Mouse (Mus musculus): ENCODE results near the gene Trim66. TPM values are rescaled to one million over a fixed set of nuclear protein-coding genes. Genes with fewer than 3 reads are reported as not detected.
A peak's percentile ranks its signal among the peaks of the same experiment; 100 is the strongest.

The Trim66 gene
- polyA plus RNA-seq, 1 experiment from 2014 or later, result 0.05 TPM

- Histone ChIP-seq H3K36me3 (peaks cover 52% of the 10 kb centered on the region), H3K27ac (no peak overlapping the region), H3K4me1 (0 out of 2 replicates have a peak, but pooled peaks cover 7% of the 10 kb centered on the region), H3K4me2 (replicated peaks) (no peak overlapping the region), H3K27me3 (replicated peaks) (no peaks in the 10 kb centered on the region), H3K9ac (no peak overlapping the region), H3K9me3 (no peaks in the 10 kb centered on the region), H3K4me3 (no peak overlapping the region)
- WGBS, result 86% methylated on average over 3 of the region's 3 CpGs
- no peak for ATAC-seq (ENCODE audit: low FRiP score, low read depth)
Measured at GRCm38 (mm10) chr7:109532691-109533090, 24.8 kb upstream of the Trim66 start.

- Histone ChIP-seq H3K27me3 (replicated peaks) (no peaks in the 10 kb centered on the region), H3K4me2 (replicated peaks) (no peak overlapping the region), H3K4me1 (0 out of 2 replicates have a peak, but pooled peaks cover 2% of the 10 kb centered on the region), H3K4me3 (no peak overlapping the region), H3K9me3 (no peaks in the 10 kb centered on the region), H3K27ac (no peak overlapping the region), H3K9ac (no peak overlapping the region), H3K36me3 (peaks cover 54% of the 10 kb centered on the region)
- 85% methylated on average over 5 of the region's 5 CpGs for WGBS
- no peak for ATAC-seq (ENCODE audit: low FRiP score, low read depth)
Measured at GRCm38 (mm10) chr7:109531501-109531900, 23.6 kb upstream of the Trim66 start.

- no peaks in the 10 kb centered on the region for H3K27me3 ChIP-seq (replicated peaks)
- H3K36me3 ChIP-seq, result peaks cover 60% of the 10 kb centered on the region
- no peak overlapping the region for H3K9ac ChIP-seq
- no peaks in the 10 kb centered on the region for H3K9me3 ChIP-seq
- no peak overlapping the region for H3K4me3 ChIP-seq
- no peak for ATAC-seq (ENCODE audit: low FRiP score, low read depth)
- WGBS, result 84% methylated on average over 2 of the region's 2 CpGs
- H3K27ac ChIP-seq, result no peak overlapping the region
- H3K4me1 ChIP-seq, result no peaks in the 10 kb centered on the region
- no peak overlapping the region for H3K4me2 ChIP-seq (replicated peaks)
Measured at GRCm38 (mm10) chr7:109529741-109530140, 21.8 kb upstream of the Trim66 start.

GRCm38 (mm10) chr7:109528356-109528755, 20.4 kb upstream of the Trim66 start:
- no peak overlapping the region for H3K27ac ChIP-seq

GRCm38 (mm10) chr7:109527536-109527935, 19.6 kb upstream of the Trim66 start:
- Histone ChIP-seq H3K27ac (no peak overlapping the region), H3K9ac (no peak overlapping the region), H3K4me3 (no peak overlapping the region), H3K9me3 (no peaks in the 10 kb centered on the region), H3K4me1 (no peaks in the 10 kb centered on the region), H3K4me2 (replicated peaks) (no peak overlapping the region), H3K27me3 (replicated peaks) (no peaks in the 10 kb centered on the region), H3K36me3 (peaks cover 76% of the 10 kb centered on the region)
- ATAC-seq (ENCODE audit: low FRiP score, low read depth), result no peak
- WGBS, result 78% methylated on average over 3 of the region's 3 CpGs

More at GRCm38 (mm10) chr7:109528356-109528755, 20.4 kb upstream of the Trim66 start:
- no peaks in the 10 kb centered on the region for H3K4me1 ChIP-seq
- peak; percentile 80 for ATAC-seq (ENCODE audit: low FRiP score, low read depth)
- H3K36me3 ChIP-seq, result peaks cover 67% of the 10 kb centered on the region
- H3K9me3 ChIP-seq, result no peaks in the 10 kb centered on the region
- WGBS, result 16% methylated on average over 3 of the region's 3 CpGs
- H3K27me3 ChIP-seq (replicated peaks), result no peaks in the 10 kb centered on the region
- H3K9ac ChIP-seq, result no peak overlapping the region
- no peak overlapping the region for H3K4me2 ChIP-seq (replicated peaks)
- H3K4me3 ChIP-seq, result no peak overlapping the region

DNA sequence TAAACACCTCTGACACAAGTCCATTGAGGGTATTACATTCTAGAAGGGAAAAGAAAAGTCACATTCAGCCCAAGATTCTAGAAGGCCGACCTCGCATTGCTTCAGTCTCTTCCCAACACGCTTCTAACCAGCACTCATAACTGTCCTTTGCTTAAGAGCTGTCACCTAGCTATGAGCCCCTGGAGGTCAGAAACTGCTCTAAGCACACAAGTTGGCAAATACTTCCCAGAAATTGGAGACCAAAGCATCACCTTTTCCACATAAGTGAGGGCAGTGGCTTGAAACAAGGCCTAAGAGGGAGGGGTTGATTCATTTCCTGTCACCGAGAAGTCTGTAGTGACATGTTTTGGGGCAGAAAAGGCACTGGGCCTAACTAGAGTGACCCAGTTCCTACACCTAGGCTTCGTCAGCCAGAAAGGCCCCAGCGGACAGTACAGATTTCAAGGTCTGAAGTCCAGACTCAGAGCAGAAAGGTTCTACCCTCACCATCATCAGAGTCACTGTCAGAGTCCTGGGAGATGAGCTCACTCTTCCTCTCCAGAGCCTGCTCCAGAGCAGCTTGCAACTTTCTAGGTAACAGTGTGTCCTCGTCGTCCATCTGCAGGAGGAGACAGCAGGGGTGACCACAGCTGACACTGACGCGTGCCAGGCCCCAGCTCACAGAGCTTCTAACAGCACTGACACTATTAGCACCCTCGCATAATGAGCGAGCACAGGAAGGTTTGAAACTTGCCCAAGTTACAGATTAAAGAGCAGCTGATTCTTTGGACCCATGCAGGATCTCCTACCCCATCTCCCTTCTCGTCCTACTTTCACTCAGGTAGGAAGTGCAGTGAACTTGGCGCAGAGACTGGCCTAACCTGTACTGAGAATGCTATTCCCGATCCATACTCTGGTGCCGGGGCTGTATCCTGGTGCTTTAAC, 18.1 kb upstream of the Trim66 start:
- peaks cover 75% of the 10 kb centered on the region for H3K36me3 ChIP-seq

GRCm38 (mm10) chr7:109524763-109525162, 16.8 kb upstream of the Trim66 start:
- no peaks in the 10 kb centered on the region for H3K9me3 ChIP-seq
- H3K27me3 ChIP-seq (replicated peaks), result no peaks in the 10 kb centered on the region
- H3K9ac ChIP-seq, result no peak overlapping the region
- H3K36me3 ChIP-seq, result peaks cover 65% of the 10 kb centered on the region
- no peak for ATAC-seq (ENCODE audit: low FRiP score, low read depth)
- WGBS, result 90% methylated on average over 3 of the region's 3 CpGs
- H3K4me2 ChIP-seq (replicated peaks), result no peak overlapping the region
- no peak overlapping the region for H3K27ac ChIP-seq
- peaks cover 16% of the 10 kb centered on the region for H3K4me1 ChIP-seq
- no peak overlapping the region for H3K4me3 ChIP-seq

More for the DNA sequence above, 18.1 kb upstream of the Trim66 start:
- peaks cover 3% of the 10 kb centered on the region for H3K4me1 ChIP-seq
- H3K9me3 ChIP-seq, result no peaks in the 10 kb centered on the region
- ATAC-seq (ENCODE audit: low FRiP score, low read depth), result no peak
- no peak overlapping the region for H3K4me2 ChIP-seq (replicated peaks)
- no peak overlapping the region for H3K9ac ChIP-seq
- no peak overlapping the region for H3K27ac ChIP-seq
- H3K27me3 ChIP-seq (replicated peaks), result no peaks in the 10 kb centered on the region
- H3K4me3 ChIP-seq, result no peak overlapping the region
- WGBS, result 82% methylated on average over 16 of the region's 16 CpGs

DNA sequence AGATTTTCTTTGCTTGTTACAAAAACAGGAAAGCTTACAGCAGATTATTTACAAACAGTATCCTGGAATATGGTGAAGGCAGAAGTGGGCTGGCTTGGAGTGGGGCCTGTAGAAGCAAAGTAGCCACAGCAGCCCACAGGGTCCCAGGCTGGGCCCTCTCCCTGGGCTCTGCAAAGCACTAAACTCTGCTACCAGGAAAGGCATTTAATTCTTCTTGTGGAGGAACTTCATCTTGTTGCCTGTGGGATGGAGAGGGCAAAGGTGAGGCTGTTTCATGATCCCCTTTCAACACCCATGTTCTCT, 16.5 kb upstream of the Trim66 start:
- Histone ChIP-seq H3K27me3 (replicated peaks) (no peaks in the 10 kb centered on the region), H3K4me1 (peaks cover 16% of the 10 kb centered on the region), H3K4me3 (no peak overlapping the region), H3K4me2 (replicated peaks) (no peak overlapping the region), H3K9me3 (no peaks in the 10 kb centered on the region), H3K36me3 (peaks cover 62% of the 10 kb centered on the region), H3K9ac (no peak overlapping the region), H3K27ac (no peak overlapping the region)
- no peak for ATAC-seq (ENCODE audit: low FRiP score, low read depth)

DNA sequence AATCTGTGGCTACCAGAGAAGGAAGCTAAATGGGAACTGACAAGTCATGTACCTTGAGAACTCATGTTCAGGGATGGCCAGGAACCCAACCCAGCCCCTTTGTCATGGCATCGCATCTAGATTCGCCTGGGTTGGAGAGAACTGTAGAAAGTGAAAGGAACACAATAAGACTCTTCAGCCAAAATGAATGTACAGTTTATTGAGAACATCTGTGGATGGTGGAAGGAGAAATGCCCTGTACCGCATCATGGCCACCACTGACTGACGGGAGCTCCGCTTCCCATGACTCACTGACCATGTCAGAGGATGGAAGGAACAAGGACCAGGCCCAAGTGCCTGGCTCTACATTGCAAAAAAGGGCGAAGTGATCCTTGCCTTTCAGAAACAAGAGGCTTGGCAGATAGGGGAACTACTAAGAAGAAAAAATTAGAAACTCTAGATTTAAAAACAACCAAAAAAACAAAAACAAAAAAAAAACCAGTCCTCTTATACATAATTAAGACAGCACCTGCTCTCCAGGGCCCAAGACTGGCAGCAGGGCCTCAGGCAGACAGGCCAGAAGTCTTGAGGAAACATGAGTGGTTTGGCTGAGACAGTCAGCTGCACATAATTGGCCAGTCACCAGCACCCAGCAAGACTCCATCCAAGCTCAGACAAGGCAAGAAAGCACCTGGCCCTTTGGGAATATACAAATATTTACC, 16.0 kb upstream of the Trim66 start:
- no peaks in the 10 kb centered on the region for H3K27me3 ChIP-seq (replicated peaks)
- no peaks in the 10 kb centered on the region for H3K9me3 ChIP-seq
- peaks cover 16% of the 10 kb centered on the region for H3K4me1 ChIP-seq
- H3K4me2 ChIP-seq (replicated peaks), result no peak overlapping the region
- H3K27ac ChIP-seq, result no peak overlapping the region
- H3K36me3 ChIP-seq, result peaks cover 62% of the 10 kb centered on the region
- no peak for ATAC-seq (ENCODE audit: low FRiP score, low read depth)
- H3K4me3 ChIP-seq, result no peak overlapping the region
- WGBS, result 63% methylated on average over 6 of the region's 6 CpGs
- no peak overlapping the region for H3K9ac ChIP-seq

DNA sequence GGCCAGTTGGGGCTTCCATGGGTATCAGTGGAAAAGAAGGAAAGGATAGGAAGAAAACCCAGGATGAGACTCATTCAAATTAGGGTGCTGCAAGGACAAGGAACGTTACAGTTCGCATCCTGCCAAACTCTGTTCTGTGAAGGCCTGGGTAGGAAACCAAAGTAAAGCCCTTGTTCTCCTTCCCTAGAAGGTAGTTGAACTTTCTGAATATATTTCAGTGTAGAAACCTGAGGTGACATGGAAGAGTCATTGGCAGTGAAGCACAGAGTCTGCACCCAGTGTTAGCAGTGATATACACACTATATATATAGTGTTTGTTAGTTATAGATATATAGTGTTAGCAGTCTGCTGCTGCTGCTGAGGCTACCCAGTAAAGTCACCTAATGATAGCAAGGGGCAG, 15.4 kb upstream of the Trim66 start:
- peaks cover 59% of the 10 kb centered on the region for H3K36me3 ChIP-seq
- 62% methylated on average over 2 of the region's 2 CpGs for WGBS
- H3K4me1 ChIP-seq, result peaks cover 16% of the 10 kb centered on the region
- H3K9ac ChIP-seq, result no peak overlapping the region
- no peak overlapping the region for H3K27ac ChIP-seq
- H3K9me3 ChIP-seq, result no peaks in the 10 kb centered on the region
- no peaks in the 10 kb centered on the region for H3K27me3 ChIP-seq (replicated peaks)
- ATAC-seq (ENCODE audit: low FRiP score, low read depth), result no peak
- no peak overlapping the region for H3K4me2 ChIP-seq (replicated peaks)
- H3K4me3 ChIP-seq, result no peak overlapping the region

- Histone ChIP-seq H3K4me3 (no peak overlapping the region), H3K9ac (no peak overlapping the region), H3K9me3 (no peaks in the 10 kb centered on the region), H3K4me1 (peaks cover 23% of the 10 kb centered on the region), H3K27me3 (replicated peaks) (no peaks in the 10 kb centered on the region), H3K27ac (no peak overlapping the region), H3K36me3 (peaks cover 55% of the 10 kb centered on the region), H3K4me2 (replicated peaks) (no peak overlapping the region)
- WGBS, result 82% methylated on average over 5 of the region's 5 CpGs
- ATAC-seq (ENCODE audit: low FRiP score, low read depth), result no peak
Measured at GRCm38 (mm10) chr7:109522084-109522483, 14.2 kb upstream of the Trim66 start.

- H3K4me3 ChIP-seq, result peak overlapping the region; percentile 86
- ATAC-seq (ENCODE audit: low FRiP score, low read depth), result no peak
- H3K36me3 ChIP-seq, result peaks cover 40% of the 10 kb centered on the region
- whole genome bisulfite sequencing, result 5% methylated on average over 10 of the region's 10 CpGs
- peak overlapping the region; percentile 94 for H3K9ac ChIP-seq
- peak overlapping the region; percentile 94 for H3K4me2 ChIP-seq (replicated peaks)
- H3K27me3 ChIP-seq (replicated peaks), result no peaks in the 10 kb centered on the region
- peaks cover 23% of the 10 kb centered on the region for H3K4me1 ChIP-seq
- H3K27ac ChIP-seq, result no peak overlapping the region
- no peaks in the 10 kb centered on the region for H3K9me3 ChIP-seq
Measured at GRCm38 (mm10) chr7:109519936-109520335, 12.0 kb upstream of the Trim66 start.
